Mouse (Mus musculus) v-Abl transformed pro-B cells (cell line): Measurements from ENCODE around the gene Xkrx.
"Not testable (repeated sequence)": the region's sequence is repeated elsewhere in the genome, so short reads cannot be mapped to it uniquely, and the experiment has no call there.

Source experiments
- in situ Hi-C, 2 experiments: fragments of 400-800 bp; cut with MboI; formaldehyde crosslinking; loops; one replicate each; pipeline ENCODE4 v1.15.1; 2025; ENCODE audit not compliant: unreplicated experiment in 2 of 2

Gene Xkrx

GRCm38 (mm10) chrX:134162043-134162720 is at the start of gene Xkrx:
TSS of gene Xkrx (minus strand) at chrX:134162076.
- in situ Hi-C loops, result no loop called here

DNA sequence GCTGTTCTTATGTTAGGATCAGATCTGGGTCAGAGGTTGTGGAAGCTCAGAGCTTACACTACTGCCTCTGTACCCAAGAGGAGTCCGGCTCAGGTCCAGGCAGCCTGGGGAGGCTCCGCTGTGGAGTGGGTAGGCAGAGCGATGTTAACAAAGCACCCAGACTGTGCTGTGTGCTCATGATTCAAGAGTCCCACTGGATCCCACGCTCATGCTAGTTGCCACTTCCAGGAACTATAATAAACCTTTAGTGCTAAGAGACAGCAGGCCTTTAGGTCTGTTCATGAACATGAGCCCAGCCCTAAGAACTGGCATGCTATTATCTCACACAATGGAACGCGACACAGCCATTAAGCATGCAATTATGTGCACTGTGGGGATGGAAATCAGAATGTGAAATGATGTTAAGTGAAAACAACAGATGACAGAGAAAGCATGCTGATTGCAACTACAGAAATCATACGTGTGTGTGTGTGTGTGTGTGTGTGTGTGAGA is 49.3 kb upstream of the Xkrx start:
- in situ Hi-C loops, result no loop called here

- in situ Hi-C loops, result no loop called here
Measured at GRCm38 (mm10) chrX:134208491-134208890, 46.6 kb upstream of the Xkrx start.

GRCm38 (mm10) chrX:134187201-134187600 is 25.3 kb upstream of the Xkrx start, which contains the start of gene Arl13a:
TSS of gene Arl13a (plus strand) at chrX:134187501.
- in situ Hi-C loops, result not testable (repeated sequence)

DNA sequence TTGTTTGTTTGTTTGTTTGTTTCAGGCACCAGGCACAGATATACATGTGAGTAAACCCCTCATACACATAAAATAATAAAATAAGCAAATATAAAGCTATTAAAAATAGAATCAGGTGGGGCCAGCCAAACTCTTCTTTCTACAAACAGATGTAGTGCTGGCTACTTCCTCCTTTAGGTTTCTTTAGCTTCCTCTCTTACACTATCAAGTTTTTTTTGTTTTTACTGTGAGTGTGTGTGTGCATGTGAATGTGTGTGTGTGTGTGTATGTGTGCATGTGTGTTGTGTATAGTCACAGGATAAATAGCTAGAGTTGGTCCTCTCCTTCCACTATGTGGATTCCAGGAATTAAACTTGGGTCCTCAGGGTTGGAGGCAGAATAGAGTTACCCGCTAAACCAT is 12.8 kb upstream of the Xkrx start:
- in situ Hi-C loops, result no loop called here

- in situ Hi-C loops, result no loop called here
Measured at GRCm38 (mm10) chrX:134170584-134170983, 8.7 kb upstream of the Xkrx start.

DNA sequence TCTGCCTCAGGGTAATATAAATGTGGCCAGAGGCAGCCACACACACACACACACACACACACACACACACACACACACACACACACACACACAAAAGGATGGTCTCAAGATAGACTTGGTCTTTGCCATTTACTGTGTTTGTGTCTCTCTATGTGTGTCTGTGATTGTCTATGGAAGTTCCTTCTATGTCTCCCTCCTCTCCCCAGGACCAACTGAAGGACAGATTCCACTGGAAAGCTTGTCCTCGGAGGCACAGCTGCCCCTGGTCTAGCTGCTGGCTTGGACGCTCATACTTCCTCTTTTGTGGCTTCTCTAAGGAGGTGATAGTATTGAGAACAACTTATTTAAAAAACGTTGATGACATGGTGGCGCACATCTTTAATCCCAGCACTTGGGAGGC is 1.6 kb upstream of the Xkrx start:
- in situ Hi-C loops, result no loop called here

DNA sequence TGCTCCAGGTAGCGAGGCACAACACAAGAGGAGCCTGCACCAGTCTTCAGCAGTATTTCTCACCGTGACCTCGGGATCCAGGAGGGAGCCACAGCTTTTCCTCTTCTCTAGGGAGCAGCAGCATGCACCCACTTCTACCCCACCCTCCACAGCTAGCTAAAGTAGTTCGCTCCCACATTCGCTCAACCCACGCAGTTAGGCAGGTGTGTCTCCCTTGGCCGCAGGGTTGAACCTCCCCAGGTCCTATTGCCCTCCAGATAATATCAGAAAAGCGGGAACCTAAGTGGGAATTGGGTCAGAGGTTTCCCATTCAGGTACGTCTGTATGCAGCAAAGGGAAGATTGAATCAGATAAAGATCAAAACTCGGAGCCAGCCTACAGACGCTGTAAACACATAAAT is 950 bp upstream of the Xkrx start:
- in situ Hi-C loops, result no loop called here

DNA sequence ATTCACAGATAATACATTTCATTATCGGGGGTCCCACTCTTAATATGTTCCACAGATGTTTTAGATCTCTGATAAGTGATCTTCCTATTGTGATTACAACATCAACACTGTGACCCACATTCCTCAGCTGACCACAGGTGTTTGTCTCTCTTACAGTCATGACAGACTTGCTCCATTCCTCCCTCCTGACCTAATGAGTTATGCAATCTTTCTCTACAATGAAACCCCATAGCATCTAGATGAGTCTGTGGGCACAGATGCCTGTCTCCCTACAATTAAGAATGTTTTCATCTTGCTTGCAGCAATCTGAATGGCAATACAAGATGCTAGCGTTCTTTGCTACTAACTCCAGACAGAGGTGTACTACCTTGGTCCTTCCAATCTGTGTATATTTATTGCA is 1.4 kb downstream of the Xkrx start:
- in situ Hi-C loops, result no loop called here

- in situ Hi-C loops, result no loop called here
Measured at GRCm38 (mm10) chrX:134158151-134158550, 3.7 kb downstream of the Xkrx start.

- in situ Hi-C loops, result no loop called here
Measured at GRCm38 (mm10) chrX:134141986-134142385, 19.9 kb downstream of the Xkrx start.

DNA sequence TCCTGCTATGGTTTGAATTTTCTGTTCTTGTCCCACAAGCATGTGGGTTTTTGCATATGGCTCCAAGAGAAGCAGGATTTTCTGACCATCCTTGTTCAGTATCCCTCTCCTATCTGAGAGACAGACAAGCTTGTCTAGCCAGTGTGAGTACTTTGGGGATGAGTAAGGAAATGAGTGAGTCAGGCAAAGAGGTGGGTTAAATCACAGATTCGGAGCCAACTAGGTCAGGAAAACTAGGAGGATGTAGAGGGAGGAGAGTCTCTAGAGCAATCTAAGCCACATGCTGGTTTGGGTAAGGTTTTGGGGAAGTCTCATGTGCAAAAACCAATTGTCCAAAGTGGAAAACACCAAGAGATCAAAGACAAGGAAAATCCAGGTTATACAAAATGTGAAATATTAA is 20.3 kb downstream of the Xkrx start:
- in situ Hi-C loops, result no loop called here

GRCm38 (mm10) chrX:134140024-134140423 is 21.9 kb downstream of the Xkrx start:
- in situ Hi-C loops, result no loop called here

- in situ Hi-C loops, result no loop called here
Measured at GRCm38 (mm10) chrX:134133821-134134220, 28.1 kb downstream of the Xkrx start.

DNA sequence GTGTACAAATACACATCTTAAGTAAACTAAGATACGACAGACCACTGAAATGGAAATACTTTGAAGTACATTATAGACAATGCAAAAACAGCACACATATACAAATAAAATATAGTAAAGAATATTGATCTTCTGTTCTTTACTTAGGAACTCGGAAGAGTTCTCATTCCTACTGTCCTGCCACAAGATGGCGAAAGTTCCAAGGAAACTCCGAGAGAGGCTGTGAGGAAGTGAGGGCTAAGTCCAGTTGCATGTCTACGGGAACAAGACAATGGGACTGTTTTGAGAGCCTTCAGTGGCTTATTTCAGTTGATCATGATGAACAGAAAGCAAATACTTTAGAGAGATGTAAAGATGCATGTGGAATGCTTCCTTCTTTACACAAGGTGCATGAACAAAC is 29.6 kb downstream of the Xkrx start:
- in situ Hi-C loops, result no loop called here

- in situ Hi-C loops, result no loop called here
Measured at GRCm38 (mm10) chrX:134128549-134128948, 33.3 kb downstream of the Xkrx start.

- in situ Hi-C loops, result no loop called here
Measured at GRCm38 (mm10) chrX:134116417-134116816, 45.5 kb downstream of the Xkrx start.

GRCm38 (mm10) chrX:134111767-134112166 is 50.1 kb downstream of the Xkrx start:
- in situ Hi-C loops, result no loop called here

GRCm38 (mm10) chrX:134102641-134103040 is 59.2 kb downstream of the Xkrx start:
- in situ Hi-C loops, result no loop called here
